ENCODE assay signal across 11 mouse cellular contexts in genomic region chr1:153129992-153130713, GRCm38 (mm10). TPM values are rescaled to one million over a fixed set of nuclear protein-coding genes. Genes with fewer than 3 reads are reported as not detected.
DNase-seq lines count a peak whose midpoint lies in the region; ATAC-seq lines count a peak whose summit lies in the region.
"Had no signal": no experiment of that assay in that cellular context is flagged by ENCODE, and none has a peak within 500 bp of the region (broad histone marks: within the 10 kb centered on the region; RNA-seq: fewer than 3 reads in every experiment).

No protein-coding gene starts in this region.

- no peaks in the 10 kb centered on the region for H3K27me3 ChIP-seq in heart, embryonic 14.5 days (ENCODE audit: control insufficient read depth, insufficient read depth, low read length)
- H3K27me3 ChIP-seq in stomach, embryonic 15.5 days (replicated peaks): no peaks in the 10 kb centered on the region
- no peaks in the 10 kb centered on the region for H3K27me3 ChIP-seq in intestine, embryonic 15.5 days (replicated peaks)

- H3K9me3 ChIP-seq in heart, embryonic 14.5 days (ENCODE audit: control insufficient read depth, low read length): no peaks in the 10 kb centered on the region
- no peaks in the 10 kb centered on the region for H3K9me3 ChIP-seq in stomach, embryonic 15.5 days
- no peaks in the 10 kb centered on the region for H3K9me3 ChIP-seq in intestine, embryonic 15.5 days

- H3K36me3 ChIP-seq in heart, embryonic 14.5 days (ENCODE audit: control insufficient read depth, insufficient read depth, low read length): no peaks in the 10 kb centered on the region
- no peaks in the 10 kb centered on the region for H3K36me3 ChIP-seq in stomach, embryonic 15.5 days
- no peaks in the 10 kb centered on the region for H3K36me3 ChIP-seq in intestine, embryonic 15.5 days

- 43% methylated on average over 11 of the region's 11 CpGs for WGBS in heart, embryonic 14.5 days
- 79% methylated on average over 11 of the region's 11 CpGs for WGBS in stomach, embryonic 15.5 days
- WGBS in intestine, embryonic 15.5 days: 84% methylated on average over 11 of the region's 11 CpGs

- H3K4me1 ChIP-seq in heart, embryonic 14.5 days (ENCODE audit: control insufficient read depth in 2 of 2, insufficient read depth in 2 of 2, low read length in 2 of 2): peaks cover 42 to 53% of the 10 kb centered on the region in 2 experiments
- H3K4me1 ChIP-seq in stomach, embryonic 15.5 days: peaks cover 11% of the 10 kb centered on the region; the same call in 1 of the 2 replicates
- peaks cover 11% of the 10 kb centered on the region for H3K4me1 ChIP-seq in intestine, embryonic 15.5 days (replicated peaks)

- H3K9ac ChIP-seq in heart, embryonic 14.5 days (ENCODE audit: low read length): peak overlapping the region; percentile 44
- no peak overlapping the region for H3K9ac ChIP-seq in stomach, embryonic 15.5 days
- no peak overlapping the region for H3K9ac ChIP-seq in intestine, embryonic 15.5 days
- H3K9ac ChIP-seq: liver, embryonic 14.5 days had no signal

- ATAC-seq in heart, embryonic 14.5 days (ENCODE audit: insufficient number of reproducible peaks, insufficient read depth, low FRiP score, low read depth): no peak
- no peak for ATAC-seq in stomach, embryonic 15.5 days (ENCODE audit: insufficient read depth, low FRiP score, low read depth)
- ATAC-seq in intestine, embryonic 15.5 days: no peak

- H3K27ac ChIP-seq in heart, embryonic 14.5 days (replicated peaks in 1 of 2; ENCODE audit: control insufficient read depth in 1 of 2, insufficient read depth in 1 of 2, low read depth in 2 of 2, low read length in 2 of 2): peak overlapping the region; percentile 85 to 89
- H3K27ac ChIP-seq in stomach, embryonic 15.5 days: 0 out of 2 replicates have a peak overlapping the region, but pooled peaks have one; percentile 40
- H3K27ac ChIP-seq in intestine, embryonic 15.5 days: no peak overlapping the region
- H3K27ac ChIP-seq: kidney, postnatal 0 days; liver, embryonic 14.5 days had no signal

- H3K4me3 ChIP-seq in heart, embryonic 14.5 days (ENCODE audit: control insufficient read depth in 1 of 2, insufficient read depth in 1 of 2, low read depth in 1 of 2, low read length in 2 of 2): no peak overlapping the region
- H3K4me3 ChIP-seq in stomach, embryonic 15.5 days (replicated peaks): no peak overlapping the region
- H3K4me3 ChIP-seq in intestine, embryonic 15.5 days (replicated peaks): no peak overlapping the region

- peak overlapping the region; percentile 33; the same call in 1 of the 2 replicates for H3K4me2 ChIP-seq in heart, embryonic 14.5 days (ENCODE audit: low read length)
- no peak overlapping the region for H3K4me2 ChIP-seq in stomach, embryonic 15.5 days
- H3K4me2 ChIP-seq in intestine, embryonic 15.5 days (replicated peaks): no peak overlapping the region

- DNase-seq in gastrocnemius, adult 18-20 months (ENCODE audit: low spot score): peak; percentile 79
- no peak for DNase-seq in gastrocnemius, postnatal 10 days
- peak; percentile 66 for DNase-seq in adrenal gland, postnatal 14 days
- DNase-seq in spleen, postnatal 36 days (ENCODE audit: low spot score in 2 of 2): no peak
- DNase-seq in layer of hippocampus, adult 18-20 months (ENCODE audit: low spot score in 2 of 2): no peak
- DNase-seq: cerebellum, adult 11-12 months had no signal

RNA-seq across cellular contexts. Expression of gene Lamc2, which starts 56.1 kb away (rescaled TPM):
- 1 to 10 TPM; 3.3 to 9.7 TPM for total RNA-seq in gastrocnemius, adult 18-20 months (2021)
- total RNA-seq in gastrocnemius, postnatal 10 days (2021): 1 to 10 TPM; 2.6 to 4.6 TPM
- 0.70 and 2.1 TPM in 2 replicates for total RNA-seq in adrenal gland, postnatal 14 days (2021)
- polyA plus RNA-seq in heart, embryonic 14.5 days (2014; fragmentation: Nextera tagmentation; extraction: Ambion mirVana): 10.5 and 11.3 TPM in 2 replicates
- polyA plus RNA-seq in stomach, embryonic 15.5 days (2015; fragmentation: Nextera tagmentation; extraction: Ambion mirVana): 12.9 and 13.4 TPM in 2 replicates
- polyA plus RNA-seq in intestine, embryonic 15.5 days (2015; fragmentation: Nextera tagmentation; extraction: Ambion mirVana): 7.2 and 7.3 TPM in 2 replicates
- 1 to 10 TPM; 1.7 to 2.8 TPM for total RNA-seq in layer of hippocampus, adult 18-20 months (2021)

Comparison
In these comparisons a context has a peak if more than half of its experiments do, and no peak if none do; other contexts are left out.
1. DNase-seq: peak in gastrocnemius, adult 18-20 months (single experiment) and adrenal gland, postnatal 14 days (single experiment); none in gastrocnemius, postnatal 10 days (single experiment), spleen, postnatal 36 days (0 of 2) and layer of hippocampus, adult 18-20 months (0 of 2).